Mouse (Mus musculus): Measurements from ENCODE around the gene Olfr616. TPM values are rescaled to one million over a fixed set of nuclear protein-coding genes. Genes with fewer than 3 reads are reported as not detected.
"Not testable (repeated sequence)": the region's sequence is repeated elsewhere in the genome, so short reads cannot be mapped to it uniquely, and the experiment has no call there.

The Olfr616 gene
- polyA plus RNA-seq, 1 experiment from 2014 or later: not detected

GRCm38 (mm10) chr7:103520746-103521145 lies 48.2 kb downstream of the Olfr616 start, which contains the start of gene Olfr611:
Gene Olfr611 (minus strand): TSS chr7:103520846.
- WGBS: 70% methylated on average over 1 of the region's 1 CpGs
- not testable (repeated sequence) for H3K4me2 ChIP-seq (ENCODE audit: low read depth); H3K27me3 ChIP-seq (ENCODE audit: control insufficient read depth, insufficient read depth, low read length); DNase-seq (ENCODE audit: low spot score); H3K4me1 ChIP-seq (ENCODE audit: control insufficient read depth, insufficient read depth, low read length); H3K9me3 ChIP-seq (ENCODE audit: control insufficient read depth, low read length); H3K4me3 ChIP-seq (ENCODE audit: low read depth, low read length); ATAC-seq (ENCODE audit: insufficient read depth, low FRiP score, low TSS enrichment); H3K36me3 ChIP-seq (ENCODE audit: control insufficient read depth, insufficient read depth, low read length); H3K27ac ChIP-seq (ENCODE audit: low read depth, low read length); H3K9ac ChIP-seq (ENCODE audit: low read length)

Small RNA genes within 50 kb of the gene (microRNA-seq; reads per million reads assigned to microRNA genes)
- gene Gm26506: not detected

Other genes starting within 250 kb of the Olfr616 start
- gene Olfr598, start 245.6 kb downstream of the Olfr616 start, polyA plus RNA-seq (2014; fragmentation: Nextera tagmentation; extraction: Ambion mirVana): not detected in 2 replicates
- not detected in 2 replicates for gene Olfr599, start 233.2 kb downstream of the Olfr616 start, polyA plus RNA-seq (2014; fragmentation: Nextera tagmentation; extraction: Ambion mirVana)
- not detected in 2 replicates for gene Olfr600, start 219.5 kb downstream of the Olfr616 start, polyA plus RNA-seq (2014; fragmentation: Nextera tagmentation; extraction: Ambion mirVana)
- gene Olfr601, start 206.5 kb downstream of the Olfr616 start, polyA plus RNA-seq (2014; fragmentation: Nextera tagmentation; extraction: Ambion mirVana): not detected in 2 replicates
- not detected in 2 replicates for gene Olfr603, start 183.0 kb downstream of the Olfr616 start, polyA plus RNA-seq (2014; fragmentation: Nextera tagmentation; extraction: Ambion mirVana)
- gene Usp17lc, start 154.1 kb downstream of the Olfr616 start, polyA plus RNA-seq (2014; fragmentation: Nextera tagmentation; extraction: Ambion mirVana): not detected in 2 replicates
- not detected in 2 replicates for gene Olfr605, start 123.7 kb downstream of the Olfr616 start, polyA plus RNA-seq (2014; fragmentation: Nextera tagmentation; extraction: Ambion mirVana)
- gene Olfr606, start 120.1 kb downstream of the Olfr616 start, polyA plus RNA-seq (2014; fragmentation: Nextera tagmentation; extraction: Ambion mirVana): not detected in 2 replicates
- gene Olfr607, start 105.0 kb downstream of the Olfr616 start, polyA plus RNA-seq (2014; fragmentation: Nextera tagmentation; extraction: Ambion mirVana): not detected in 2 replicates
- not detected in 2 replicates for gene Olfr608, start 99.3 kb downstream of the Olfr616 start, polyA plus RNA-seq (2014; fragmentation: Nextera tagmentation; extraction: Ambion mirVana)
- gene Olfr609, start 71.1 kb downstream of the Olfr616 start, polyA plus RNA-seq (2014; fragmentation: Nextera tagmentation; extraction: Ambion mirVana): not detected in 2 replicates
- not detected in 2 replicates for gene Olfr610, start 57.0 kb downstream of the Olfr616 start, polyA plus RNA-seq (2014; fragmentation: Nextera tagmentation; extraction: Ambion mirVana)
- not detected in 2 replicates for gene Olfr611, start 48.3 kb downstream of the Olfr616 start, polyA plus RNA-seq (2014; fragmentation: Nextera tagmentation; extraction: Ambion mirVana)
- not detected in 2 replicates for gene Olfr612, start 26.4 kb downstream of the Olfr616 start, polyA plus RNA-seq (2014; fragmentation: Nextera tagmentation; extraction: Ambion mirVana)
- not detected in 2 replicates for gene Olfr613, start 21.1 kb downstream of the Olfr616 start, polyA plus RNA-seq (2014; fragmentation: Nextera tagmentation; extraction: Ambion mirVana)
- not detected in 2 replicates for gene Olfr615, start 13.1 kb downstream of the Olfr616 start, polyA plus RNA-seq (2014; fragmentation: Nextera tagmentation; extraction: Ambion mirVana)
- gene Olfr617, start 3.9 kb upstream of the Olfr616 start, polyA plus RNA-seq (2014; fragmentation: Nextera tagmentation; extraction: Ambion mirVana): not detected in 2 replicates
- gene Olfr618, start 21.0 kb upstream of the Olfr616 start, polyA plus RNA-seq (2014; fragmentation: Nextera tagmentation; extraction: Ambion mirVana): not detected in 2 replicates
- gene Olfr619, start 31.4 kb upstream of the Olfr616 start, polyA plus RNA-seq (2014; fragmentation: Nextera tagmentation; extraction: Ambion mirVana): not detected in 2 replicates
- not detected in 2 replicates for gene Olfr620, start 43.4 kb upstream of the Olfr616 start, polyA plus RNA-seq (2014; fragmentation: Nextera tagmentation; extraction: Ambion mirVana)
- not detected in 2 replicates for gene Olfr622, start 73.6 kb upstream of the Olfr616 start, polyA plus RNA-seq (2014; fragmentation: Nextera tagmentation; extraction: Ambion mirVana)
- not detected in 2 replicates for gene Olfr623, start 94.6 kb upstream of the Olfr616 start, polyA plus RNA-seq (2014; fragmentation: Nextera tagmentation; extraction: Ambion mirVana)
- gene Olfr624, start 102.0 kb upstream of the Olfr616 start, polyA plus RNA-seq (2014; fragmentation: Nextera tagmentation; extraction: Ambion mirVana): 0.04 TPM in 2 replicates
- not detected in 2 replicates for gene Olfr625-ps1, start 113.6 kb upstream of the Olfr616 start, polyA plus RNA-seq (2014; fragmentation: Nextera tagmentation; extraction: Ambion mirVana)
- not detected in 2 replicates for gene Olfr243, start 145.5 kb upstream of the Olfr616 start, polyA plus RNA-seq (2014; fragmentation: Nextera tagmentation; extraction: Ambion mirVana)
- gene Olfr628, start 161.2 kb upstream of the Olfr616 start, polyA plus RNA-seq (2014; fragmentation: Nextera tagmentation; extraction: Ambion mirVana): not detected in 2 replicates
- not detected in 2 replicates for gene Olfr629, start 175.8 kb upstream of the Olfr616 start, polyA plus RNA-seq (2014; fragmentation: Nextera tagmentation; extraction: Ambion mirVana)
- not detected in 2 replicates for gene Olfr630, start 188.2 kb upstream of the Olfr616 start, polyA plus RNA-seq (2014; fragmentation: Nextera tagmentation; extraction: Ambion mirVana)
- not detected in 2 replicates for gene Olfr69, start 202.5 kb upstream of the Olfr616 start, polyA plus RNA-seq (2014; fragmentation: Nextera tagmentation; extraction: Ambion mirVana)
- gene Olfr68, start 210.6 kb upstream of the Olfr616 start, polyA plus RNA-seq (2014; fragmentation: Nextera tagmentation; extraction: Ambion mirVana): not detected in 2 replicates
- gene Olfr67, start 222.7 kb upstream of the Olfr616 start, polyA plus RNA-seq (2014; fragmentation: Nextera tagmentation; extraction: Ambion mirVana): not detected in 2 replicates
- gene Hbb-bt, start 244.9 kb upstream of the Olfr616 start, polyA plus RNA-seq (2014; fragmentation: Nextera tagmentation; extraction: Ambion mirVana): 601 and 630 TPM in 2 replicates